10 mouse cellular contexts compared by ENCODE assay signal in the genomic region with DNA sequence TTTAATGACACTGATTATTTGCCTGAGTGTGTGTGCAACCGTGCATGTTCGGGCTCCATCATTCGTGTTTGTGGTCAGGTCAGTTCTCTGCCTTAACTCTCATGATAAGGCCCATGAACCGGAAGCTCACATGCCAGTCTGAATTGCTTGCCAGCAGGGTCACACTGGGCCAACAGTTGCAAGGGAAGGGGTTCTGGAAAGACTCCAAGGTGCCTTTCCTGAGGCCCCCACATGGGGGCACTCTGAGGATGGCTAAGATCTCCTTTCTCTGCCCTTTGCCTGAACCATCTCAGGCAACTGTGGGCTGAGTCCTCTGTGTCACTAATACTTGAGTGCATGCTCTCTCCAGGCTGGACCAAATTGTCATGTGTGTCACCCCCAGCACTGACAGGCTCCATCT. TPM values are rescaled to one million over a fixed set of nuclear protein-coding genes. Genes with fewer than 3 reads are reported as not detected.
DNase-seq lines count a peak whose midpoint lies in the region; ATAC-seq and TF ChIP-seq lines count a peak whose summit lies in the region.
"Had no signal": no experiment of that assay in that cellular context is flagged by ENCODE, and none has a peak within 500 bp of the region (broad histone marks: within the 10 kb centered on the region; RNA-seq: fewer than 3 reads in every experiment).

No protein-coding gene starts in this region.

- WGBS in heart, embryonic 13.5 days = 34% methylated on average over 4 of the region's 4 CpGs

- no peak overlapping the region for H3K4me2 ChIP-seq in heart, embryonic 13.5 days
- H3K4me2 ChIP-seq: embryonic facial prominence, embryonic 12.5 days; liver, embryonic 15.5 days had no signal

- DNase-seq in left cerebral cortex, adult 2 months (ENCODE audit: extremely low spot score in 1 of 2, low spot score in 2 of 2) = peak in 1 of 2 experiments; percentile 47
- no peak for DNase-seq in left cerebral cortex, adult 11 months (ENCODE audit: low spot score)
- peak; percentile 36 for DNase-seq in MEL-GATA-1-ER (ENCODE audit: extremely low read depth, low read depth)
- DNase-seq in cerebellum, postnatal 10 days = peak; percentile 91 to 95
- peak; percentile 49 to 70 for DNase-seq in layer of hippocampus, postnatal 10 days (ENCODE audit: low spot score in 2 of 2)
- peak; percentile 58 for DNase-seq in mesoderm, embryonic 11.5 days (ENCODE audit: low read depth, low spot score)
- DNase-seq in thymus, postnatal 4 days = peak; percentile 78

- 0 out of 2 replicates have a peak, but pooled peaks have one; percentile 15 for ATAC-seq in heart, embryonic 13.5 days (ENCODE audit: extremely low read depth, insufficient number of reproducible peaks, low FRiP score, low TSS enrichment)

- peak; percentile 70 for TF ChIP-seq CTCF in left cerebral cortex, adult 2 months (IDR thresholded peaks at IDR 0.05)

- intact Hi-C loops in left cerebral cortex, adult 2 months (cut with DNase I) = no loop called here

- no peak overlapping the region for H3K27ac ChIP-seq in left cerebral cortex, adult 2 months
- 0 out of 2 replicates have a peak overlapping the region, but pooled peaks have one; percentile 32 for H3K27ac ChIP-seq in heart, embryonic 13.5 days (replicated peaks)
- H3K27ac ChIP-seq: embryonic facial prominence, embryonic 12.5 days; liver, embryonic 15.5 days had no signal

- H3K27me3 ChIP-seq in heart, embryonic 13.5 days (replicated peaks) = no peaks in the 10 kb centered on the region
- H3K27me3 ChIP-seq: embryonic facial prominence, embryonic 12.5 days; liver, embryonic 15.5 days had no signal

- no peak overlapping the region for H3K4me3 ChIP-seq in left cerebral cortex, adult 2 months
- no peak overlapping the region for H3K4me3 ChIP-seq in heart, embryonic 13.5 days
- H3K4me3 ChIP-seq: embryonic facial prominence, embryonic 12.5 days; liver, embryonic 15.5 days had no signal

- peaks cover 66% of the 10 kb centered on the region for H3K4me1 ChIP-seq in heart, embryonic 13.5 days
- H3K4me1 ChIP-seq: embryonic facial prominence, embryonic 12.5 days had no signal

- no peaks in the 10 kb centered on the region for H3K9me3 ChIP-seq in heart, embryonic 13.5 days
- H3K9me3 ChIP-seq: embryonic facial prominence, embryonic 12.5 days; liver, embryonic 15.5 days had no signal

- H3K9ac ChIP-seq in heart, embryonic 13.5 days = no peak overlapping the region
- H3K9ac ChIP-seq: embryonic facial prominence, embryonic 12.5 days; liver, embryonic 15.5 days had no signal

- H3K36me3 ChIP-seq in heart, embryonic 13.5 days = no peaks in the 10 kb centered on the region
- H3K36me3 ChIP-seq: embryonic facial prominence, embryonic 12.5 days; liver, embryonic 15.5 days had no signal

RNA-seq across cellular contexts. Expression of gene Kdm4b, which starts 11.3 kb away (rescaled TPM):
- 10 to 100 TPM; 66.2 to 71.8 TPM for total RNA-seq in left cerebral cortex, adult 2 months (2021)
- polyA plus RNA-seq in heart, embryonic 13.5 days (2015; fragmentation: Nextera tagmentation; extraction: Ambion mirVana) = 25.5 and 25.9 TPM in 2 replicates
- total RNA-seq in layer of hippocampus, postnatal 10 days (2021) = 10 to 100 TPM; 85.3 to 87.1 TPM

RNA-seq across cellular contexts. Expression of gene Uhrf1, which starts 34.1 kb away (rescaled TPM):
- total RNA-seq in left cerebral cortex, adult 2 months (2021) = under 1 TPM; 0.70 to 0.91 TPM
- polyA plus RNA-seq in heart, embryonic 13.5 days (2015; fragmentation: Nextera tagmentation; extraction: Ambion mirVana) = 70.7 and 74.7 TPM in 2 replicates
- 1 to 10 TPM; 5.9 to 6.3 TPM for total RNA-seq in layer of hippocampus, postnatal 10 days (2021)

RNA-seq across cellular contexts. Expression of gene Arrdc5, which starts 37.1 kb away (rescaled TPM):
- not detected for total RNA-seq in left cerebral cortex, adult 2 months (2021)
- polyA plus RNA-seq in heart, embryonic 13.5 days (2015; fragmentation: Nextera tagmentation; extraction: Ambion mirVana) = not detected in 2 replicates
- total RNA-seq in layer of hippocampus, postnatal 10 days (2021) = not detected
- polyA plus RNA-seq: embryonic facial prominence, embryonic 12.5 days; liver, embryonic 15.5 days had no signal

RNA-seq across cellular contexts. Expression of gene Plin3, which starts 44.5 kb away (rescaled TPM):
- total RNA-seq in left cerebral cortex, adult 2 months (2021) = 10 to 100 TPM in 1 of 2 experiments, 1 to 10 TPM in 1; 7.7 to 11.4 TPM
- polyA plus RNA-seq in heart, embryonic 13.5 days (2015; fragmentation: Nextera tagmentation; extraction: Ambion mirVana) = 67.1 and 71.8 TPM in 2 replicates
- total RNA-seq in layer of hippocampus, postnatal 10 days (2021) = 1 to 10 TPM; 5.7 to 7.3 TPM
